Mouse (Mus musculus): ENCODE data around the gene Vps37b. TPM values are rescaled to one million over a fixed set of nuclear protein-coding genes. Genes with fewer than 3 reads are reported as not detected.

Gene Vps37b
- polyA plus RNA-seq, 1 experiment from 2014 or later: 50.7 TPM

- no peaks in the 10 kb centered on the region for H3K36me3 ChIP-seq (ENCODE audit: control insufficient read depth, insufficient read depth, low read length)
- ATAC-seq (ENCODE audit: low FRiP score) (no peak), DNase-seq (ENCODE audit: low spot score, missing footprints) (no peak)
- H3K4me2 ChIP-seq: no peak overlapping the region
- H3K4me1 ChIP-seq (ENCODE audit: control insufficient read depth, insufficient read depth, low read length): 0 out of 2 replicates have a peak, but pooled peaks cover 2% of the 10 kb centered on the region
- H3K9ac ChIP-seq (ENCODE audit: low read length): no peak overlapping the region
- no peaks in the 10 kb centered on the region for H3K9me3 ChIP-seq (ENCODE audit: control insufficient read depth, low read length)
- no peak overlapping the region for H3K27ac ChIP-seq (ENCODE audit: low read depth, low read length)
- 81% methylated on average over 10 of the region's 10 CpGs for WGBS
- H3K27me3 ChIP-seq (ENCODE audit: control insufficient read depth, insufficient read depth, low read length): no peaks in the 10 kb centered on the region
- H3K4me3 ChIP-seq (ENCODE audit: low read depth, low read length): no peak overlapping the region
Observed at GRCm38 (mm10) chr5:123996194-123996593, 35.9 kb downstream of the Vps37b start.

- Histone ChIP-seq H3K9ac (ENCODE audit: low read length) (no peak overlapping the region; the same call in 1 of the 2 replicates), H3K27ac (ENCODE audit: low read depth, low read length) (no peak overlapping the region), H3K4me3 (ENCODE audit: low read depth, low read length) (no peak overlapping the region), H3K9me3 (ENCODE audit: control insufficient read depth, low read length) (no peaks in the 10 kb centered on the region), H3K4me2 (no peak overlapping the region), H3K36me3 (ENCODE audit: control insufficient read depth, insufficient read depth, low read length) (no peaks in the 10 kb centered on the region), H3K27me3 (ENCODE audit: control insufficient read depth, insufficient read depth, low read length) (no peaks in the 10 kb centered on the region), H3K4me1 (ENCODE audit: control insufficient read depth, insufficient read depth, low read length) (peaks cover 3% of the 10 kb centered on the region; the same call in 1 of the 2 replicates)
- ATAC-seq (ENCODE audit: low FRiP score) (no peak), DNase-seq (ENCODE audit: low spot score, missing footprints) (no peak)
- WGBS: 80% methylated on average over 6 of the region's 6 CpGs
Observed at GRCm38 (mm10) chr5:123995388-123995787, 36.7 kb downstream of the Vps37b start.

GRCm38 (mm10) chr5:123994468-123994867 is 37.6 kb downstream of the Vps37b start:
- peaks cover 12% of the 10 kb centered on the region for H3K4me1 ChIP-seq (ENCODE audit: control insufficient read depth, insufficient read depth, low read length)

DNA sequence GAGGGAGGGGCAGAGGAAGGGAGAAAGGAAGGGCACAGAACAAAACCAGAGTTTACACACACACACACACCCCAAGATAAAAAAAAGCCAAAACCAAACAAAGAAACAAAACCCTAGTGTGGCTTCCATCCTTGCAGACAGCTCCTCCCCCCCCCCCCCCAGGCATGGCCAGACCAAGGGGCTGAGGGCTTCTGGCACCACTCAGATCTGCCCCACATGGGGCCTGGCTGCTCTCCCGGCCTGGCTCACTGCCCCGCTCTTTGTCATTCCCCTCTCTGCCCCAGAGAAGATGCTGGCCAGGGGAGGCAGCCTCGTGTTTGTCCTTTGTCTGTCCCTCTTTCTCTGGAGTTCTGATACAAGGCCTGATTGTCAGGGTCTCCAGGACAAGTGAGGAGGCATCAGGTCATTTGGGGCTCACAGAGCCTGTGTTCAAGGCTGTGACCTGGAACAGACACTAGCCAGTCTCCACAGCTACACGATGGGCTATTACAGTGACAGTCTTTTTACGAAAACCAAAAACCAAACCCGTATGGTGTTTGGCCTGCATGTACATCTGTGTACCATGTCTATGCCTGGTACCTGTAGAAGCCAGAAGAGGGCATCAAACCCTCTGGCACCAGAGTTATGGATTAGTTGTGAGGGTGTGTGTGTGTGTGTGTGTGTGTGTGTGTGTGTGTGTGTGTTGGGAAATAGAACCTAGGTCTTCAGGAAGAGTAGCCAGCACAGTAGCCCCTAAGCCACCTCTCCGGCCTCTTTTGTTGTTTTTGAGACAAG is 38.6 kb downstream of the Vps37b start:
- WGBS: 75% methylated on average over 7 of the region's 7 CpGs
- Histone ChIP-seq H3K4me2 (no peak overlapping the region), H3K27me3 (ENCODE audit: control insufficient read depth, insufficient read depth, low read length) (no peaks in the 10 kb centered on the region), H3K4me3 (ENCODE audit: low read depth, low read length) (no peak overlapping the region), H3K27ac (ENCODE audit: low read depth, low read length) (no peak overlapping the region), H3K9ac (ENCODE audit: low read length) (no peak overlapping the region), H3K4me1 (ENCODE audit: control insufficient read depth, insufficient read depth, low read length) (peaks cover 13% of the 10 kb centered on the region), H3K36me3 (ENCODE audit: control insufficient read depth, insufficient read depth, low read length) (no peaks in the 10 kb centered on the region), H3K9me3 (ENCODE audit: control insufficient read depth, low read length) (no peaks in the 10 kb centered on the region)
- ATAC-seq (ENCODE audit: low FRiP score) (no peak), DNase-seq (ENCODE audit: low spot score, missing footprints) (no peak)

More at GRCm38 (mm10) chr5:123994468-123994867, 37.6 kb downstream of the Vps37b start:
- DNase-seq (ENCODE audit: low spot score, missing footprints) (no peak), ATAC-seq (ENCODE audit: low FRiP score) (no peak)
- Histone ChIP-seq H3K27ac (ENCODE audit: low read depth, low read length) (no peak overlapping the region), H3K9ac (ENCODE audit: low read length) (no peak overlapping the region), H3K9me3 (ENCODE audit: control insufficient read depth, low read length) (no peaks in the 10 kb centered on the region), H3K27me3 (ENCODE audit: control insufficient read depth, insufficient read depth, low read length) (no peaks in the 10 kb centered on the region), H3K4me3 (ENCODE audit: low read depth, low read length) (no peak overlapping the region), H3K4me2 (no peak overlapping the region), H3K36me3 (ENCODE audit: control insufficient read depth, insufficient read depth, low read length) (no peaks in the 10 kb centered on the region)
- WGBS: 94% methylated on average over 7 of the region's 7 CpGs

GRCm38 (mm10) chr5:123992794-123993193 is 39.3 kb downstream of the Vps37b start:
- Histone ChIP-seq H3K4me1 (ENCODE audit: control insufficient read depth, insufficient read depth, low read length) (peaks cover 13% of the 10 kb centered on the region), H3K27ac (ENCODE audit: low read depth, low read length) (no peak overlapping the region), H3K36me3 (ENCODE audit: control insufficient read depth, insufficient read depth, low read length) (no peaks in the 10 kb centered on the region), H3K4me2 (no peak overlapping the region), H3K27me3 (ENCODE audit: control insufficient read depth, insufficient read depth, low read length) (no peaks in the 10 kb centered on the region), H3K9me3 (ENCODE audit: control insufficient read depth, low read length) (no peaks in the 10 kb centered on the region), H3K9ac (ENCODE audit: low read length) (no peak overlapping the region), H3K4me3 (ENCODE audit: low read depth, low read length) (no peak overlapping the region)
- WGBS: 37% methylated on average over 5 of the region's 5 CpGs
- DNase-seq (ENCODE audit: low spot score, missing footprints) (peak; percentile 95), ATAC-seq (ENCODE audit: low FRiP score) (no peak)

- 89% methylated on average over 10 of the region's 10 CpGs for WGBS
- no peak for DNase-seq (ENCODE audit: low spot score, missing footprints)
- Histone ChIP-seq H3K36me3 (ENCODE audit: control insufficient read depth, insufficient read depth, low read length) (no peaks in the 10 kb centered on the region), H3K4me2 (no peak overlapping the region), H3K4me3 (ENCODE audit: low read depth, low read length) (no peak overlapping the region), H3K9ac (ENCODE audit: low read length) (no peak overlapping the region), H3K27ac (ENCODE audit: low read depth, low read length) (no peak overlapping the region), H3K27me3 (ENCODE audit: control insufficient read depth, insufficient read depth, low read length) (no peaks in the 10 kb centered on the region), H3K9me3 (ENCODE audit: control insufficient read depth, low read length) (no peaks in the 10 kb centered on the region), H3K4me1 (ENCODE audit: control insufficient read depth, insufficient read depth, low read length) (peaks cover 10% of the 10 kb centered on the region)
- no peak for ATAC-seq (ENCODE audit: low FRiP score)
Observed at GRCm38 (mm10) chr5:123992193-123992637, 39.9 kb downstream of the Vps37b start.

DNA sequence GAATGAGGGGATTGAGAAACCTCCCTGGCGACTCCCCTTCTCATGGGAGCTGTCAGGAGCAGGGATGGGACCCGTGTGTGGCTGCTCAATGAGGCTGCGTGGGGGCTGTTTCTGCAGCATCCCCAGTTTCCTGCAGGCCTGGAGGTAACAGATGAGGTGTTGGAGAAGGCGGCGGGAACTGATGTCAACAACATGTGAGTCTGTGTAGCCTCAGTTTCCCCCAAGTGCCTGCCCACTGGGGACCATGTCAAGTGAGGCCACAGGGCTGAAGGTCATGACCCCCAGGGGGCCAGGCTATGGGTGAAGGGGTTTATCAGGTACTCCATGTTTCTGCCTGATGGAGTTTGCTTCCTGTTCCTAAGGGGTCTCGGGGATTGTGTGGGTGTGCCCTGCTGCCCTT is 40.7 kb downstream of the Vps37b start:
- Histone ChIP-seq H3K27ac (ENCODE audit: low read depth, low read length) (no peak overlapping the region), H3K9ac (ENCODE audit: low read length) (no peak overlapping the region), H3K36me3 (ENCODE audit: control insufficient read depth, insufficient read depth, low read length) (no peaks in the 10 kb centered on the region), H3K27me3 (ENCODE audit: control insufficient read depth, insufficient read depth, low read length) (no peaks in the 10 kb centered on the region), H3K4me3 (ENCODE audit: low read depth, low read length) (no peak overlapping the region), H3K4me1 (ENCODE audit: control insufficient read depth, insufficient read depth, low read length) (peaks cover 10% of the 10 kb centered on the region), H3K4me2 (no peak overlapping the region), H3K9me3 (ENCODE audit: control insufficient read depth, low read length) (no peaks in the 10 kb centered on the region)
- DNase-seq (ENCODE audit: low spot score, missing footprints) (no peak), ATAC-seq (ENCODE audit: low FRiP score) (no peak)
- WGBS: 80% methylated on average over 6 of the region's 6 CpGs

DNA sequence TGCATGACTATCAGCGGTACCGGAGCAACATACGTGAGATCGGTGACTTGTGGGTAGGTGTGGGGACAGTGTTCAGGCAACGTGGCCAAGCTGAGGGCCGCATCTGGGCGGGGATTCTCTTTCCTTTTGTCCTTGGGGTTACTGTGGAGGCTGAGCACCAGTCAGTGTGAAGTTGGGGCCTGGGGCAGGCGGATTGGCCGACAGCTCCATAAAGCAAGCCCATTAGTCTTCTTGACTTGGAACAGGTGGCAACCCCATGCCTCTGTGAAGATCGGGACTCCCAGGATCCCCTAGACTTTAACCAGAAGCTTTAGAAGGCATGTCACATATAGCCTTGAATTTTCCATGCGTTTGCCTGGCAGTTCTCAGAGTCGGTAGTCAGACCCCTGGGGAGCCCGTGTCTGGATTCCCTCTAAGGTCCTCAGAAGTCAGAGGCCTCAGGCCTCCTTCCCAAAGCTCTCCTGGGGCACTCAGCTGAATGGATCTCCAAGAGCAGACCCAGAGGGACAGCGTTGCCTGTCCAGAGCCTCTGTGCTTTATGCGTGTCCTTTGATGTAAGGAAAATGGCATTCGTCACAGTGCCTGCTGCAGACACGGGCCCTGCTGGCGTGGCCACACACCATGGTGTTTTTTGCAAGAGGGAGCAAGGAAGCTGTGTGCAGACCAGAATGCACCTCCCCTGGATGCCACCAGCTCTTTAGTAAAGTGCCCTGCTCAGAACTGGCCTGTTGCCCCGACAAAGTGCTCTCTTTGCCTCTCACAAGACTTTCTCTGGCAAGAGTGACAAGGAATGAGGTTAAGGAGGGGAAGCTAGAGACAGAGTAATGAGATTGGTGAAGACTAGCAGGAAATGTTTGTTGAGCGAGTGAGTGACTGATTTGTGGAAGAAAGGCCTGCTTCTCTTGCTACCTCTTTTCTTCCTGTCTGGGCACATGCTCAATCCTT is 41.9 kb downstream of the Vps37b start:
- 68% methylated on average over 20 of the region's 20 CpGs for WGBS
- Histone ChIP-seq H3K9me3 (ENCODE audit: control insufficient read depth, low read length) (no peaks in the 10 kb centered on the region), H3K36me3 (ENCODE audit: control insufficient read depth, insufficient read depth, low read length) (no peaks in the 10 kb centered on the region), H3K4me3 (ENCODE audit: low read depth, low read length) (no peak overlapping the region), H3K27ac (ENCODE audit: low read depth, low read length) (no peak overlapping the region), H3K27me3 (ENCODE audit: control insufficient read depth, insufficient read depth, low read length) (no peaks in the 10 kb centered on the region), H3K4me1 (ENCODE audit: control insufficient read depth, insufficient read depth, low read length) (peaks cover 10% of the 10 kb centered on the region), H3K9ac (ENCODE audit: low read length) (peak overlapping the region; percentile 24; the same call in 1 of the 2 replicates), H3K4me2 (no peak overlapping the region)
- no peak for DNase-seq (ENCODE audit: low spot score, missing footprints)
- ATAC-seq (ENCODE audit: low FRiP score): no peak

DNA sequence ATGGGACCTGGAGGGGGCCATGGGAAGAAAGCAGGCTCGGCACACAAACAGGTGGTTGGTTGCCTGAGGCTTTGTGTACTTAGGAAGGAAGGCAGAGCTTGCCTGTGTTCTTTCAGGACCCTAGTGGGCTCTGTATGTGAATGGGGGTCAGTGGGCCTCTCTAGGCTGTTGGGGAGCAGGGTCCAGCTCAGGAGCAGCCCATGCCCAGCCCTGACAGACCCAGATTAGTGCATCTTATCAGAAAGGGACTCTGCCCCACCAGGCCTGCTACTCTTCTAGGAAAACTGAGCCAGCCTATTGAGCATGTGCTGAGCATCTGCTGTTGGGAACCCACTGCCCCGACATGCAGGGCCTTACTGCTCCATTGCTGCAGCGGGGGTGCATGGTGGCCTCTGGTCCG is 44.6 kb downstream of the Vps37b start:
- WGBS: 79% methylated on average over 4 of the region's 4 CpGs
- Histone ChIP-seq H3K4me3 (ENCODE audit: low read depth, low read length) (no peak overlapping the region), H3K27ac (ENCODE audit: low read depth, low read length) (no peak overlapping the region), H3K27me3 (ENCODE audit: control insufficient read depth, insufficient read depth, low read length) (no peaks in the 10 kb centered on the region), H3K36me3 (ENCODE audit: control insufficient read depth, insufficient read depth, low read length) (no peaks in the 10 kb centered on the region), H3K9ac (ENCODE audit: low read length) (no peak overlapping the region), H3K9me3 (ENCODE audit: control insufficient read depth, low read length) (no peaks in the 10 kb centered on the region), H3K4me2 (no peak overlapping the region), H3K4me1 (ENCODE audit: control insufficient read depth, insufficient read depth, low read length) (peaks cover 10% of the 10 kb centered on the region)
- ATAC-seq (ENCODE audit: low FRiP score) (no peak), DNase-seq (ENCODE audit: low spot score, missing footprints) (no peak)
